ENCODE assay signal across 21 mouse cellular contexts in the genomic region with DNA sequence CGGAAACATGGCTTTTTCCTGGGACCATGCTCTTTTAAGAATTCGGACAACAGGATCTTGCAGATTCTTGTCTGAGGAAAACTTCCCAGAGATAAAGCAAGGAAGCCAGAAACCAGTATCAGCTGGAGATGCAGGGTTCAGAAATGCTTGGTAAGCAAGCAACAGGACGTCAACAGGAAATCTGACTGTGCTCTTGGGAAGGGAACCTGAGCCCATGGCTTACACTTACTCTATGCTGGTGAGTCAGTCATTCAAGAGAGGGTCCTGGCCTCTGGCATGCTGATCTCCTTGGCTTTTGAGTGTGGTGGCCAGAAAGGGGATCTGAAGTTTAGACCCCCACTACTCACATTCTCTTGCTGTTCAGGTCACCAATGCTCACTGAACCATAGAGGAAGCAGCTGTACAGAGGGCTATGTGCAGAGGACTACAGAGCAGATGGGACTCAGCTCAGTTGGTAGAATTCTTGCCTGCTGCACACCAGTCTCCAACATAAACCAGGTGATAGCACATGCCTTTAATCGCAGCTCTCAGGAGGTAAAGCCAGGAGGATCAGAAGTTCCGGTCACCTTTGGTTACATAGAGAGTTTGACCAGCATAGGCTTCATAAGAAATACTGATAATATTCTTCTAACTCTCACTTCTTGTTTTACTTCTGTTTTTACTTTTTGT. TPM values are rescaled to one million over a fixed set of nuclear protein-coding genes. Genes with fewer than 3 reads are reported as not detected.
DNase-seq lines count a peak whose midpoint lies in the region; ATAC-seq and TF ChIP-seq lines count a peak whose summit lies in the region.
"Had no signal": no experiment of that assay in that cellular context is flagged by ENCODE, and none has a peak within 500 bp of the region (broad histone marks: within the 10 kb centered on the region; RNA-seq: fewer than 3 reads in every experiment).

No protein-coding gene starts in this region.

- no peak for TF ChIP-seq EP300 in CH12.LX (IDR thresholded peaks at IDR 0.05; ENCODE audit: low read length)

- no peak overlapping the region for H3K27ac ChIP-seq in kidney, embryonic 16.5 days (ENCODE audit: low read length)
- H3K27ac ChIP-seq in CH12.LX (ENCODE audit: insufficient read depth, low read depth): no peak overlapping the region
- H3K27ac ChIP-seq in liver, embryonic 16.5 days (ENCODE audit: low read length): peak overlapping the region; percentile 29; the same call in 1 of the 2 replicates
- H3K27ac ChIP-seq: heart, embryonic 13.5 days; midbrain, embryonic 15.5 days; stomach, embryonic 15.5 days had no signal

- ATAC-seq in kidney, embryonic 16.5 days (ENCODE audit: low FRiP score, low TSS enrichment): peak; percentile 35; the same call in 1 of the 2 replicates
- ATAC-seq in liver, embryonic 16.5 days (ENCODE audit: low read depth): peak; percentile 65
- ATAC-seq: forebrain, embryonic 16.5 days; inflammation-experienced regulatory T-cells, adult 6 months; midbrain, embryonic 15.5 days had no signal

- no peak for TF ChIP-seq CTCF in CH12.LX (conservative IDR thresholded peaks at IDR 0.05 in 1 of 2, IDR thresholded peaks at IDR 0.05 in 1 of 2; ENCODE audit: low read depth in 2 of 2, low read length in 2 of 2)

- in situ Hi-C loops in CH12.LX (cut with MboI; ENCODE audit: low pct_ligation_motif_present, low pct_unique_long_range_greater_than_20kb, low sequenced_read_pairs): loop anchor here (10.0 kb wide), 2 partner anchors 176 to 184 kb away; a partner anchor contains a TSS

- H3K27me3 ChIP-seq in kidney, embryonic 16.5 days (ENCODE audit: insufficient read depth, low read length): no peaks in the 10 kb centered on the region
- no peaks in the 10 kb centered on the region for H3K27me3 ChIP-seq in CH12.LX (replicated peaks)
- H3K27me3 ChIP-seq in liver, embryonic 16.5 days (ENCODE audit: control insufficient read depth, insufficient read depth, low read depth, low read length): no peaks in the 10 kb centered on the region
- H3K27me3 ChIP-seq: midbrain, embryonic 15.5 days; stomach, embryonic 15.5 days had no signal

- H3K79me2 ChIP-seq in CH12.LX (replicated peaks; ENCODE audit: control insufficient read depth, extremely low read depth, insufficient read depth, poor library complexity, severe bottlenecking): no peaks in the 10 kb centered on the region

- dilution Hi-C loops in CH12.LX (cut with MboI; ENCODE audit: extremely low pct_ligation_motif_present, extremely low pct_unique_long_range_greater_than_20kb, low sequenced_read_pairs): no loop called here

- no peaks in the 10 kb centered on the region for H3K36me3 ChIP-seq in kidney, embryonic 16.5 days (ENCODE audit: insufficient read depth, low read length)
- H3K36me3 ChIP-seq in CH12.LX (replicated peaks in 1 of 2; ENCODE audit: control insufficient read depth in 1 of 2, insufficient read depth in 1 of 2, low read length in 1 of 2): peaks cover 0 to 48% of the 10 kb centered on the region in 2 experiments
- no peaks in the 10 kb centered on the region for H3K36me3 ChIP-seq in liver, embryonic 16.5 days (ENCODE audit: control insufficient read depth, insufficient read depth)
- H3K36me3 ChIP-seq: heart, embryonic 13.5 days; midbrain, embryonic 15.5 days; stomach, embryonic 15.5 days had no signal

- H3K9ac ChIP-seq in kidney, embryonic 16.5 days (replicated peaks; ENCODE audit: low read length): no peak overlapping the region
- no peak overlapping the region for H3K9ac ChIP-seq in CH12.LX (ENCODE audit: insufficient read depth, low read depth)
- no peak overlapping the region for H3K9ac ChIP-seq in liver, embryonic 16.5 days (ENCODE audit: low read depth, low read length)
- H3K9ac ChIP-seq: heart, embryonic 13.5 days; lung, embryonic 14.5 days; midbrain, embryonic 15.5 days; stomach, embryonic 15.5 days had no signal

- no peak for DNase-seq in kidney, postnatal 4 days
- DNase-seq in A20 (ENCODE audit: low read depth, low spot score): peak; percentile 91
- DNase-seq in CH12.LX (ENCODE audit: extremely low read depth): no peak
- no peak for DNase-seq in neural tube, embryonic 10.5 days (ENCODE audit: extremely low spot score, low spot score)
- no peak for DNase-seq in c-Kit-positive CD71-positive TER-119-positive erythroid progenitor cells, embryonic 14.5 days (ENCODE audit: low spot score)
- DNase-seq: adrenal gland, adult 8-10 months; cerebellum, adult 9-10 months; heart, postnatal 36 days; kidney, postnatal 14 days; layer of hippocampus, adult 9-11 months; lung, embryonic 14.5 days; lung, postnatal 4 days had no signal

- peaks cover 7% of the 10 kb centered on the region; the same call in 1 of the 2 replicates for H3K4me1 ChIP-seq in kidney, embryonic 16.5 days (ENCODE audit: insufficient read depth, low read length)
- H3K4me1 ChIP-seq in CH12.LX (ENCODE audit: control insufficient read depth in 1 of 2, insufficient read depth in 2 of 2): peaks cover 51 to 79% of the 10 kb centered on the region in 2 experiments
- no peaks in the 10 kb centered on the region; the same call in 1 of the 2 replicates for H3K4me1 ChIP-seq in liver, embryonic 16.5 days (ENCODE audit: control insufficient read depth, low read depth, low read length)
- H3K4me1 ChIP-seq: heart, embryonic 13.5 days; midbrain, embryonic 15.5 days; stomach, embryonic 15.5 days had no signal

- no peak for TF ChIP-seq POLR2A in CH12.LX (IDR thresholded peaks at IDR 0.05; ENCODE audit: low read depth, low read length)

- 76% methylated on average over 5 of the region's 5 CpGs for WGBS in kidney, embryonic 16.5 days
- 52% methylated on average over 5 of the region's 5 CpGs for WGBS in liver, embryonic 16.5 days (ENCODE audit: insufficient replicate concordance)

- no peak overlapping the region for H3K4me3 ChIP-seq in kidney, embryonic 16.5 days (ENCODE audit: low read length)
- peak overlapping the region in 1 of 3 experiments; percentile 56 for H3K4me3 ChIP-seq in CH12.LX (replicated peaks in 1 of 3; ENCODE audit: low read depth in 2 of 3, low read length in 2 of 3, poor library complexity in 1 of 3)
- no peak overlapping the region for H3K4me3 ChIP-seq in liver, embryonic 16.5 days (ENCODE audit: low read depth, low read length)
- H3K4me3 ChIP-seq: heart, embryonic 13.5 days; midbrain, embryonic 15.5 days; stomach, embryonic 15.5 days had no signal

- no peaks in the 10 kb centered on the region for H3K9me3 ChIP-seq in kidney, embryonic 16.5 days (ENCODE audit: low read length)
- no peaks in the 10 kb centered on the region for H3K9me3 ChIP-seq in CH12.LX (replicated peaks; ENCODE audit: low read length)
- H3K9me3 ChIP-seq in liver, embryonic 16.5 days (replicated peaks; ENCODE audit: control insufficient read depth, low read length): no peaks in the 10 kb centered on the region
- H3K9me3 ChIP-seq: heart, embryonic 13.5 days; midbrain, embryonic 15.5 days; stomach, embryonic 15.5 days had no signal

- H3K4me2 ChIP-seq in kidney, embryonic 16.5 days (replicated peaks; ENCODE audit: low read depth, low read length): no peak overlapping the region
- no peak overlapping the region; the same call in 1 of the 2 replicates for H3K4me2 ChIP-seq in CH12.LX (ENCODE audit: insufficient read depth, low read depth, poor library complexity, severe bottlenecking)
- no peak overlapping the region for H3K4me2 ChIP-seq in liver, embryonic 16.5 days (ENCODE audit: low read depth, low read length)
- H3K4me2 ChIP-seq: heart, embryonic 13.5 days; lung, embryonic 14.5 days; midbrain, embryonic 15.5 days; stomach, embryonic 15.5 days had no signal

- no peak for TF ChIP-seq RAD21 in CH12.LX (IDR thresholded peaks at IDR 0.05; ENCODE audit: low read depth, low read length)

TF ChIP-seq in CH12.LX, 34 proteins besides CTCF, POLR2A, EP300 and RAD21:
- TF ChIP-seq NELFE (IDR thresholded peaks at IDR 0.05; ENCODE audit: low read depth, low read length) (no peak), IRF4 (IDR thresholded peaks at IDR 0.05; ENCODE audit: low read depth, low read length) (peak; percentile 62), BHLHE40 (IDR thresholded peaks at IDR 0.05; ENCODE audit: low read depth, low read length) (peak; percentile 19; the same call in 1 of the 2 replicates), ETS1 (conservative IDR thresholded peaks at IDR 0.05; ENCODE audit: low read depth, low read length) (0 out of 2 replicates have a peak, but pooled peaks have one; percentile 22)
TF ChIP-seq in CH12.LX: peak in this region for 3.

RNA-seq across cellular contexts. Expression of a gene that starts 3.1 kb away (rescaled TPM):
- polyA plus RNA-seq in kidney, embryonic 16.5 days (2015; fragmentation: Nextera tagmentation; extraction: Ambion mirVana): 0.30 and 0.31 TPM in 2 replicates
- 1.5 and 2.5 TPM in 2 replicates for total RNA-seq in CH12.LX (2012; rRNA removed)
- total RNA-seq in CH12.LX (2014; rRNA removed): 2.5 and 2.9 TPM in 2 replicates
- polyA plus RNA-seq in CH12.LX (2012; ENCODE audit: insufficient read length, low read depth): 30.4 and 36.0 TPM in 2 replicates
- polyA plus RNA-seq in liver, embryonic 16.5 days (2015; fragmentation: Nextera tagmentation; extraction: Ambion mirVana): 4.8 and 6.0 TPM in 2 replicates

RNA-seq across cellular contexts. Expression of a gene that starts 11.5 kb away (rescaled TPM):
- 29.6 and 33.5 TPM in 2 replicates for polyA plus RNA-seq in kidney, embryonic 16.5 days (2015; fragmentation: Nextera tagmentation; extraction: Ambion mirVana)
- 36.0 and 38.1 TPM in 2 replicates for total RNA-seq in CH12.LX (2012; rRNA removed)
- 31.9 and 39.2 TPM in 2 replicates for total RNA-seq in CH12.LX (2014; rRNA removed)
- polyA plus RNA-seq in CH12.LX (2012; ENCODE audit: insufficient read length, low read depth): 45.2 and 55.9 TPM in 2 replicates
- 8.6 and 8.8 TPM in 2 replicates for polyA plus RNA-seq in liver, embryonic 16.5 days (2015; fragmentation: Nextera tagmentation; extraction: Ambion mirVana)

RNA-seq across cellular contexts. Expression of a gene that starts 34.2 kb away (rescaled TPM):
- not detected in 2 replicates for polyA plus RNA-seq in kidney, embryonic 16.5 days (2015; fragmentation: Nextera tagmentation; extraction: Ambion mirVana)
- total RNA-seq in CH12.LX (2012; rRNA removed) (not detected in 2 replicates), CH12.LX (2014; rRNA removed) (not detected in 2 replicates)
- polyA plus RNA-seq in CH12.LX (2012; ENCODE audit: insufficient read length, low read depth): not detected in 2 replicates
- polyA plus RNA-seq in liver, embryonic 16.5 days (2015; fragmentation: Nextera tagmentation; extraction: Ambion mirVana): not detected in 2 replicates
- total RNA-seq: adrenal gland, adult 8-10 months; heart, postnatal 36 days had no signal
- polyA plus RNA-seq: embryonic facial prominence, embryonic 11.5 days; gonadal fat pad, adult 2 months; heart, embryonic 13.5 days; inflammation-experienced regulatory T-cells, adult 6 months; lung, embryonic 14.5 days; stomach, embryonic 15.5 days had no signal
